Mouse (Mus musculus): ENCODE data around the gene Abca7.

Abca7 gene
- long read RNA-seq, experiment 1, partial matches to known transcripts: 4 of 7 reads
- long read RNA-seq, experiment 1, other reads (novel, unspliced or antisense): 3 of 7 reads
- long read RNA-seq, experiment 2, partial matches to known transcripts: 5 of 11 reads
- long read RNA-seq, experiment 2, other reads (novel, unspliced or antisense): 6 of 11 reads

GRCm38 (mm10) chr10:79996272-79997033, at the start of gene Abca7:
TSS of gene Abca7 (plus strand) at chr10:79996494.
- intact Hi-C loops (cut with DNase I): loop anchor here (5.0 kb wide), 1 partner anchor 36 kb away; no protein-coding TSS in a partner anchor

DNA sequence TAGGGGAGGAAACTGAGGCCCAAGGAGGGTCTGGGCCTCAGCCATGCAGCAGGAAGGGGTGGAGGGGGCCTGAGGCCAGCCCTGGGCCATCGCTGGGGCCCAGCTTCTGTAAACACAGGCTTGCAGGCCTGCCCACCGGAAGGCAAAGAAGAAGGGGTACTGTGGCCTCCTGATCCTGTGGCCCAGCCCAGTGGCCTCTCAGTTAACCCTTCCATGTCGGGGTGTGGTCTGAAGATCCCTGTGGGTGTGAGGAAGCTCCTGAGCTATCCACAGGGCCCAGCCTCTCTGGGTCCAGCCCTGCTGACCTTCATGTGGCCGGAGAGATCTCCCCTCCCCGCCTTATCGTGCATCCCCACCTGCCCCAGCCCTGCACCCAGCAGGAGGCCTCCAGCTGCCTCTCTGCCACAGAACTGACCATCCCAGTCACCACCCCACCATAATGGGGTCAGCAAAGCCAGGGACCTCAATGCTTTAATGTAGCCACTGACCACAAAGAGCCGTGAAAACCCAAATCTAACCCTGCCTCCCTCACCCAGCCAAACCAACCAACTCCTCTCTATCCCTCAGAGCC, 49.5 kb upstream of the Abca7 start:
- intact Hi-C loops (cut with DNase I): no loop called here

- intact Hi-C loops (cut with DNase I): no loop called here
Measured at GRCm38 (mm10) chr10:79947502-79947901, 48.8 kb upstream of the Abca7 start.

- intact Hi-C loops (cut with DNase I): no loop called here
Measured at GRCm38 (mm10) chr10:79949873-79950272, 46.4 kb upstream of the Abca7 start.

DNA sequence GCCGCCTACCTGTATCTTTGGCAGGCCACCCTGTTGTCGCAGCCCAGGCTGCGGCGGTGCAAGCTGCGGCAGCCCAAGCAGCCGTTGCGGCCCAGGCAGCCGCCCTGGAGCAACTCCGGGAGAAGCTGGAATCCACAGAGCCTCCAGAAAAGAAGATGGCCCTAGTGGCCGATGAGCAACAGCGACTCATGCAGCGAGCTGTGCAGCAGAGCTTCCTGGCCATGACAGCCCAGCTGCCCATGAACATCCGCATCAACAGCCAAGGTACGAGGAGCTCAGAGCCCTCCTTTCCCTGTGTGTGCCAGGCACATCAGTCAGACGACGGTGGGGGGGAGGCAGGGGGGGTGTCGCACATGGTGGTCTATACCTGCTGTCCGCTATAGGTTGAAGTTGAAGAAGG, 45.6 kb upstream of the Abca7 start:
- intact Hi-C loops (cut with DNase I): no loop called here

- intact Hi-C loops (cut with DNase I): loop anchor here (1.0 kb wide), 1 partner anchor 29 kb away; no protein-coding TSS in a partner anchor
Measured at GRCm38 (mm10) chr10:79953946-79954345, 42.3 kb upstream of the Abca7 start.

DNA sequence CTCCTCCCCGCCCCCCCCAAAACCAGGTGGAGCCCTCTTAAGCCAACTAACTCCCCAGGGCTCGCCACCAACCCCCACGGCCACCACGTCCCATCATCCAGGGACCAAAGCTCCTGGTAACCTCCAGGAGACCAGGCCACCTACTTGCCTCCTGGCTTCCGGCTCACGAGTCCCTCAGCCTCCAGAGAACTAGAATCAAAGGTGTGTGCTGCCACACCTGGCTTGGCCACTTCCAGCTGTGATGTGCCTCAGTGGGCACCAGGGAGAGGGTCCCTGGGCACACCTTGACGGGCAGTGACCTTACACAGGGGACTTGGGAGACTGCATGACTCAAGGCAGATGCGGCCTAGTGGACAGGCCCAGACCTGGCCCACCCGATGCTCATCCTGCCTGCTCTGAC, 40.6 kb upstream of the Abca7 start:
- intact Hi-C loops (cut with DNase I): loop anchor here (5.0 kb wide), 2 partner anchors 63 to 123 kb away; partner anchors contain the start of gene Cfd

DNA sequence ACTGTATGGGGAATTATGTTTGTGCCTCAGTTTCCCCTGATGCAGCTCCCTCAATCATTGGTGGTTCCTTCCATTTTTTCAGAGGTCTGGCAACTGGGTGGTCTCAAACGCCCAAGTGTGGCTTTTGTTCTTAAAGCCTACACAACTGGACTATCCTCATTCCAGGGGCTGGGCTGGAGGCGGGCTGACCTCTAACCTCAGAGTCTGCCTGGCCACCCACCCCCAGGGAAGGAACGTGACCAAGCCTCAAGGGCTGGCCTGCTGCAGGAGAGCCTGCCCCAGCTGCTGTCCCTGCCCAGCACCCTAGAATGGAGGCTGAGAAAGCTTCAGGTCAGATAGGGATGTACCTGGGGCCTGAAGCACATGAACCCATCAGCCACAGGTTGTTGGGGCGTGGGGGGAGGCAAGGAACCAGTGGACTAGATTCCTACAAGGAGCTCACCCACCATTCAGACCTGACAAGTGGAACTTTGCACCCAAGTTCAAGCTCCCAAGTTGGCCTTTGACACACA, 39.6 kb upstream of the Abca7 start:
- intact Hi-C loops (cut with DNase I): loop anchor here (5.0 kb wide), 2 partner anchors 64 to 124 kb away; partner anchors contain the start of gene Cfd

GRCm38 (mm10) chr10:79958140-79958816, 38.0 kb upstream of the Abca7 start:
- intact Hi-C loops (cut with DNase I): loop anchor here (1.0 to 5.0 kb wide), 3 partner anchors 33 to 126 kb away; partner anchors contain the start of gene Cfd

DNA sequence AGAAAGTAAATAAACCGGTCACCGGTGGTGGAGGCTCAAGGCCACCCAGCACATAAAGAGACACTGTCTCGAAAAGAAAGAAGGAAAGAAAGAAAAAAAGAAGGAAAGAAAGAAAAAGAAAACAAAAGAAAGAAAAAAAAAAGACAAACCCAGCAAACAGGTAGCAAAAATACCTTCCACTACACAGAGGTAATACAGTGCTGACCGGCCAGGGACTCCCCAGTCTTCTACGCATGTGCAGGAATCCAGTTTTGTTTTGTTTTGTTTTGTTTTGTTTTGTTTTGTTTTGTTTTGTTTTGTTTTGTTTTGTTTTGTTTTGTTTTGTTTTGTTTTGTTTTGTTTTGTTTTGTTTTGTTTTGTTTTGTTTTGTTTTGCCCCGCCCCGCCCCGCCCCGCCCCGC, 36.9 kb upstream of the Abca7 start:
- intact Hi-C loops (cut with DNase I): loop anchor here (5.0 kb wide), 2 partner anchors 67 to 127 kb away; partner anchors contain the start of gene Cfd

DNA sequence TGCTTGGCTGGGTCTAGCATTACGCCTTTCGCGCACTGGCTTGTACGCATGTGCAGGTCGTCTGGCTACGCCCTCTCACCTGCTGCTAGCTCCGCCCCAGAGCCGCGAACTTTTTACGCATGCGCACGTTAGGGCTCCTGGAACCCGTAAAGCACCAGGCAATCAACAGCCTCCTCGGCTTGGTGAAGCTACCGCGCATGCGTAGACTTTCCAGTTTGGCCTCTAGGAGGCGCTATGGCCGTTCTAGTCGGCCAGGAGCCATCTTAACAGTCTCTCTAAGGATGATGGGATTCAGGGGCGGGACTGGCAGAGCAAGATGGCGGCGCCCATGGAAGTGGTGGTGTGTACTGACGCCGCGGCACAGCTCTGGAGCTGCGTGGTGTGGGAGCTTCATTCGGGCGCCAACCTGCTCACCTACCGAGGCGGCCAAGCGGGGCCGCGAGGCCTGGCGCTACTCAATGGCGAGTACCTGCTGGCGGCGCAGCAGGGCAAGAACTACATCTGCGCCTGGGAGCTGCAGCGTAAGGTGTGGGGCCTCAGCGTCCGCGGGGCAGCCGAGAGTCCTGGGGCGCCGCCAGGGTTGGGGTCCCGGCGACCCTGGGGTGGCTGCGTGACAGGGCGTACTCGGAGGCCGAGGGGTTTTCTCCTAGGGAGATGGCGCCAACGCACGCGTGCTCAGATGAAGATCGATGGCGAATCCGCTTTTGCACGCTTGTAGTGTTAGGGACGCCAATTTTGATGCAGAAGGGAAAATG, 36.3 kb upstream of the Abca7 start, which contains the start of gene Wdr18:
Gene Wdr18, plus strand, starts transcription at position 306 of the 755 bp plus-strand sequence.
- intact Hi-C loops (cut with DNase I): loop anchor here (5.0 kb wide), 3 partner anchors 68 to 177 kb away; partner anchors contain the start of genes Atp5d and Cfd

DNA sequence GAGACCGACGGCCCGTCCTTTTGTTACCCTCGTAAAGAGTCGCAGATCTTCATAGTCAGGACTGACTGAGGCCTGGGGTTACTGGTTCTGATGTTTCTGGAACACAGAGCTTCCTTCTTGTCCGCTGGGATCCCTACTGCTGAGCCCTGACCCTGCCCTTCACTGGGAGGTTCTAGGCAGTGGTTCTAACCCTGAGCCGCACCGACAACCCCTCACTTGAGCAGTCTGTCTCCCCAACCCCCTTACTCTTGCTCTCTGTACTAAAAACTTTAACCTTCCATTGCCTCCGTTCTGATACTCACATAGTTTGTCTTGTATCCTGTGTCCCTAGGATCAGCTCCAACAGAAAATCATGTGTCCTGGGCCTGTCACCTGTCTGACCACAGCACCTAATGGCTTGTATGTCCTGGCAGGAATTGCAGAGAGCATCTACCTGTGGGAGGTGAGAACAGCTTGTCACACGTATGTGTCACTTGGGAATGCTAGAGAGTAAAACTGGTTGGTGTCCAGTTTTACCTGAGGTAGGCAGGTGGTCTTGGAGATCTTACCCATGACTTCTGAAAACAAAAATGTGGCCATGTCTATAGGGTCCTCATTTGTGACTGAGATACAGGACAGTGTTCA, 35.5 kb upstream of the Abca7 start:
- intact Hi-C loops (cut with DNase I): loop anchor here (5.0 kb wide), 1 partner anchor 177 kb away; the partner anchor contains the start of gene Atp5d

- intact Hi-C loops (cut with DNase I): loop anchor here (5.0 kb wide), 1 partner anchor 173 kb away; the partner anchor contains the start of gene Atp5d
Measured at GRCm38 (mm10) chr10:79964727-79965126, 31.6 kb upstream of the Abca7 start.

DNA sequence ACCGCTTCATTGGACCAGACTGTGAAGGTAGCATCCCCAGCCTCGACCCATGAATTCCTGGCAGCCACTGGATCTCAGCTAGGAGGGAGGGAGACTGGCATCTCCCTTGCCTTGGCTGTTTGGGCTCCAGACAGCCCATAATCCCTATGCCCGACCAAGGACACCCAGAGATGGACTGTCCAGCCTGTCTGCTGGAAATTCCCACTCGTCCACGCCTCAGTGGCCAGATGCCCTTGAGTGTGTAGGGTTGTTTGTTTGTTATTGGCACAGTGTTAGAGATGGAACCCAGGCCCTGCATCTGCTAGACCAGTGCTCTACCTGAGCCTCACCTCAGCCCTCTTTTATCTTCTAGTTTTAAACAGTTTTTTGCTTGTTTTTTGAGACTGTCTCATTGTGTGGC, 31.0 kb upstream of the Abca7 start:
- intact Hi-C loops (cut with DNase I): no loop called here

DNA sequence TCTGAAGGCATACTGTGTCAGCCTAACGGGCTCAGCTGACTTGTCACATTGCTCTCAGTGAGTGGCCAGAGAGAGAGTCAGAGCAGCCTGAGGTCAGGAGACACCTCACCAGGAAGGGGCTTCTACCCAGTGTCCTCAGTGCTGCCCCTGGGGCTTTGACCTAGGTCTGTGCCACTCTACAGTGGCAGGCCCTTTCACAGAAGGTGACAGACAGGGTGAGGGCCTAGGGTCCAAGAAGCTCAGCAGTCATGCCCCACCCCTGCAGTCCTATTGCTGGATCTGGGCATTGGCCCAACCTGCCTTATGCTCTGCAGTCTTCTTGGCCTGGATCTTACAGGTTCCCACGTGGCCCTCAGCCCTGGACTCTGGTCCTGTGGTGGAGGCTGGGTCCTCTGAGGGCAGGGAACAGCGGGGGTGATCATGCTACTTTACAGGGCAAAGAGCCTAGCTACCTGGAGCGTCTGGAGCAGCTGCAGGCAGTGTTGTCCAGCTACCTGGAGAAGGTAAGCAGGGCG, 29.4 kb upstream of the Abca7 start:
- intact Hi-C loops (cut with DNase I): no loop called here

- intact Hi-C loops (cut with DNase I): no loop called here
Measured at GRCm38 (mm10) chr10:79968181-79968580, 28.1 kb upstream of the Abca7 start.

DNA sequence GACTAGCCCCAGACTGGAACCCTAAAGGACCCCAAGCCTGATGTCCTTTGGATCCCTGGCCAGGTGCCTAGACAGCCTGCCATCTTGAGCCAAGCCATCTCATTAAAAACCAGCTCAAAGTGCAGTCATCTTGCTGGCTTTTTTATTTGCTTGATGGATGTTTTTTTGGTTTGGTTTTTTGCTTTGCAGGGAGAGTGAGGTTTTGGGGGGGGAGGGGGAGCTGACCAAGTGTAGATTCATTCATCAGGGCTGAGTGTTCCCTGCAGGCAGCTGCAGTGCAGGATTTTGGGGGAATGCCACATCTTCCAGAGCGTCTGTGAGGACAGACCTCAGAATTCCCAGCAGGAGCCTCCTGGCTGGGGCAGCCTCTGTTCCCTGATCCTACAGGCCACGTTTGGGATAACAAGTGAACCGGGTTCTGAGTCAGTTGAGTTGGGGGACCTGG, 27.1 kb upstream of the Abca7 start:
- intact Hi-C loops (cut with DNase I): no loop called here

DNA sequence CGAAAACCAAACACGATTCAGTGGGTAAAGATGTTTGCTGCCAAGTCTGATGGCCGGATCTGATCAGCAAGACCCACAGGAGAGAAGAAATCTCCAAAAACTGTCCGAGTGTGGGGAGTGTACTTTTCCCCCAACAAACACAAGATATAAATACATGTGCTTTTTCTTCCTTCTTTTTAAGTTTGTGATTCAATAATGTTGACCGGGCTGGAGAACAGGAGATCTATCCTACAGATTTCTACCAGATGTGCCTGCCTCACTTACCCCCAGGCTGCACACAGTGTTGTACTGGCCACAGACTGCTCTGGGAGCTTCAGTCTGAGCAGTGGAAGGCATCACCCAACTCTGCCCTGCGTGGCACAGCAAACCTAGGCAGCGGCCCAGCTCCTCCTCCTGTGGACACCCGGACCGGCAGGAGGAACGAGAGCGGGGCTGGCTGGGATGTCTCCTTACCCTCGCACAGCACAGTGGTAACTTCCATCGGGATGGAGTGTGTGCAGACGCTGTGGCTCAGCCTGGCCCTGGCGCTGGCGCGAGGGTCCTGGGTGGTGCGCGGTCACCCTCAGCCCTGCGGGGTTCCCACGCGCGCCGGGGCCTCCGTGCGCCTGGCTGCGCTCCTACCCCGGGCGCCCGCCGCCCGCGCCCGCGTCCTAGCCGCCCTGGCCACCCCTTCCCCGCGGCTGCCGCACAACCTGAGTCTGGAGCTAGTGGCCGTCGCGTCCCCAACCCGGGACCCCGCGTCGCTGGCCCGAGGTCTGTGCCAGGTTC, 25.7 kb upstream of the Abca7 start, which contains the start of gene Grin3b:
Gene Grin3b, plus strand, starts transcription at position 301 of the 768 bp plus-strand sequence.
- intact Hi-C loops (cut with DNase I): no loop called here

GRCm38 (mm10) chr10:79971183-79971497, 25.2 kb upstream of the Abca7 start:
- intact Hi-C loops (cut with DNase I): no loop called here
